Mouse (Mus musculus) midbrain, embryonic 12.5 days (tissue): Measurements from ENCODE around the gene Cyp2d12. TPM values are rescaled to one million over a fixed set of nuclear protein-coding genes. Genes with fewer than 3 reads are reported as not detected.

Source experiments
- ATAC-seq: fragments of 200-750 bp; cut with Nextera tagmentation; 2 replicates; pipeline ENCODE4 v1.8.0; 2017; ENCODE audit warnings: low read depth, moderate TSS enrichment, moderate library complexity; ENCODE audit not compliant: low FRiP score
- H3K27ac ChIP-seq: fragments of 300-500 bp; sonication (generic); replicated peaks from 2 replicates; pipeline ENCODE4 v1.5.1; 2016; ENCODE audit warnings: mild to moderate bottlenecking
- H3K27me3 ChIP-seq: fragments of 300-500 bp; sonication (generic); 2 replicates; pipeline ENCODE4 v1.6.1; 2016; ENCODE audit warnings: mild to moderate bottlenecking
- H3K36me3 ChIP-seq: fragments of 300-500 bp; sonication (generic); 2 replicates; pipeline ENCODE4 v1.6.1; 2016
- H3K4me1 ChIP-seq: fragments of 300-500 bp; sonication (generic); 2 replicates; pipeline ENCODE4 v1.6.1; 2016
- H3K4me2 ChIP-seq: fragments of 300-500 bp; sonication (generic); replicated peaks from 2 replicates; pipeline ENCODE4 v1.6.1; 2016; ENCODE audit warnings: mild to moderate bottlenecking, moderate library complexity
- H3K4me3 ChIP-seq: fragments of 300-500 bp; sonication (generic); 2 replicates; pipeline ENCODE4 v1.5.1; 2016; ENCODE audit warnings: mild to moderate bottlenecking
- H3K9ac ChIP-seq: fragments of 300-500 bp; sonication (generic); replicated peaks from 2 replicates; pipeline ENCODE4 v1.6.1; 2016; ENCODE audit warnings: mild to moderate bottlenecking, moderate library complexity
- H3K9me3 ChIP-seq: fragments of 300-500 bp; sonication (generic); 2 replicates; pipeline ENCODE4 v1.6.1; 2016; ENCODE audit warnings: mild to moderate bottlenecking
- WGBS: fragments of 180-500 bp; shearing (Covaris S2); methylation state at CpG from one replicate; pipeline ENCODE4 v1.1.7; 2016; 5-methylcytosine and 5-hydroxymethylcytosine counted together
- microRNA-seq: library from miRNA; unstranded; fragments of <30 nt; microRNA quantifications from one replicate; pipeline ENCODE4, GENCODE M21; 2017
- polyA plus RNA-seq: library from polyadenylated mRNA; unstranded; fragments of >200 nt; fragmentation: Nextera tagmentation; extraction: Ambion mirVana; gene quantifications from 2 replicates; pipeline ENCODE4 v1.2.1, GENCODE M21; 2016

Cyp2d12 gene
- polyA plus RNA-seq, 1 experiment from 2014 or later = not detected

DNA sequence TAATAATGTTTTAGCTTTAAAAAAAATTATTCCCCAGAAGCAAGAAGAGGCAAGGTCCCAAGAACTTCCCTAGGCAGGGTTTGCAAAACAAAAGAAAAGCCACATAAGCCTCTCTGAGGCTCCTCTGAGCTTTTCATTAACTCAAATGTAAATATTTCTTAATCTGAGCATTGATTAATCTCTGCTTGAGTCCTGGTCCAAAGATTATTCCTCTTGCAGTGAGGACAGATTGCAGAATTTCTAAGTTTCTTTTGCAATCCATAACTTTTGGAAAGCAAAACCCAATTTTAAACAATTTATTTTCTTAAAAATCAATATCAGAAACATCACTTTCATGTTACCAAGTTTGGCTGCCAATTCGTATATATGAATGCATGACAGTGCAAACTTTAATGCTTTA lies 18.0 kb downstream of the Cyp2d12 start:
- Histone ChIP-seq H3K4me1 (no peaks in the 10 kb centered on the region), H3K27ac (no peak overlapping the region), H3K4me3 (no peak overlapping the region), H3K4me2 (no peak overlapping the region), H3K9me3 (no peaks in the 10 kb centered on the region), H3K9ac (no peak overlapping the region), H3K27me3 (no peaks in the 10 kb centered on the region), H3K36me3 (no peaks in the 10 kb centered on the region)
- 89% methylated on average over 1 of the region's 1 CpGs for WGBS
- no peak for ATAC-seq

DNA sequence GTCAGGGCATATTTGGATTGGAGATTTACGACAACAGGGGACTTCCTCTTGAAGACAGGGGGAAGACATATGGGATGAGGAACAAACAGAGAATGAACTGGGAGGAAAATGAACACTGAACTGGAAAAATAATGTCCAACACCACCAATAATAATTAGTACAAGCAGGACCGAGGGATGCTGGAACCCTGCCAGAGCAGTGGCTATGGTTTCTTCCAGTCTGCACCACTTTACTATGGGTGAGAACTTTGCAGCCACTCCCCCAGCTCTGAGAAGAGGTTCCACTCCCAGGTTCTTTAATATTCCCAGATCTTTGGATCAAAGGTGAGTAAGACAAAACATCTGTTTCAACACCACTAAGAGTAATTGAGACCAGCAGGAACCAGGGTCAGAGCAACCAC lies 24.2 kb downstream of the Cyp2d12 start:
- Histone ChIP-seq H3K9ac (no peak overlapping the region), H3K27ac (no peak overlapping the region), H3K9me3 (no peaks in the 10 kb centered on the region), H3K27me3 (no peaks in the 10 kb centered on the region), H3K4me3 (no peak overlapping the region), H3K36me3 (no peaks in the 10 kb centered on the region), H3K4me1 (no peaks in the 10 kb centered on the region), H3K4me2 (no peak overlapping the region)
- WGBS = 86% methylated on average over 2 of the region's 2 CpGs
- no peak for ATAC-seq

DNA sequence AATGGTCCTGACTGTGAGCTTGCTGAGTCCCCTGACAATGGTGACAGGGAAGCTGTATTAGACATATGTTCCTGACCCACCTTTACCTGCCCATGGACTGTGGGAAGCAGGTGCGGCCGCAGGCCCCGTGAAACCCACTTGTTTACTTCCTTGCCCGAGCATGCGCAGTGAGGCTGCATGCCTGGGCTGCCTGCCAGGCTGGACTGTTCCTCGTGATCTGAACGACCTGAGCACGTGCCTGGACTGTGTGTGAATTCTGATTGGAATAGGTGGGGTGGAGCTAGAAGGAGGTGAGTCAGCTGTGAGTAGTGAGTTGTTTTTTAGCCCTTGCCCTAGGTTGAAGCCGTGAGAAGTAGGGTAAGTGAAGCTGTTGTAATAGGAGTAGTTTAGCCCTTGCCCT lies 27.7 kb downstream of the Cyp2d12 start:
- Histone ChIP-seq H3K9ac (no peak overlapping the region), H3K9me3 (0 out of 2 replicates have a peak, but pooled peaks cover 2% of the 10 kb centered on the region), H3K4me2 (no peak overlapping the region), H3K4me3 (no peak overlapping the region), H3K36me3 (no peaks in the 10 kb centered on the region), H3K27me3 (no peaks in the 10 kb centered on the region), H3K27ac (no peak overlapping the region), H3K4me1 (no peaks in the 10 kb centered on the region)
- no peak for ATAC-seq
- WGBS = 93% methylated on average over 9 of the region's 9 CpGs

Small RNAs within 50 kb of the gene (microRNA-seq; reads per million reads assigned to microRNA genes)
- not detected for gene Gm27924
- not detected for gene Gm28023

Other genes starting within 250 kb of the Cyp2d12 start
- gene Naga, start 216.1 kb upstream of the Cyp2d12 start, polyA plus RNA-seq = 24.0 and 24.9 TPM in 2 replicates
- 3.3 and 4.1 TPM in 2 replicates for gene Pheta2, start 216.1 kb upstream of the Cyp2d12 start, polyA plus RNA-seq
- 248 and 261 TPM in 2 replicates for gene Smdt1, start 216.1 kb upstream of the Cyp2d12 start, polyA plus RNA-seq
- 277 and 315 TPM in 2 replicates for gene Ndufa6, start 200.8 kb upstream of the Cyp2d12 start, polyA plus RNA-seq
- 2.3 and 2.8 TPM in 2 replicates for gene Cyp2d22, start 174.8 kb upstream of the Cyp2d12 start, polyA plus RNA-seq
- gene Cyp2d11, start 161.1 kb upstream of the Cyp2d12 start, polyA plus RNA-seq = not detected in 2 replicates
- gene Cyp2d10, start 147.9 kb upstream of the Cyp2d12 start, polyA plus RNA-seq = not detected in 2 replicates
- gene Cyp2d9, start 121.6 kb upstream of the Cyp2d12 start, polyA plus RNA-seq = not detected in 2 replicates
- gene Cyp2d34, start 65.9 kb downstream of the Cyp2d12 start, polyA plus RNA-seq = not detected in 2 replicates
- gene Cyp2d40, start 209.1 kb downstream of the Cyp2d12 start, polyA plus RNA-seq = not detected in 2 replicates
- gene Cyp2d26, start 239.2 kb downstream of the Cyp2d12 start, polyA plus RNA-seq = not detected in 2 replicates